Mouse (Mus musculus) heart, adult 2 months (tissue): ENCODE measurements around the gene Slfn1.
A peak's percentile ranks its signal among the peaks of the same experiment; 100 is the strongest.

ENCODE experiments used
- CTCF ChIP-seq: fragments of 200-600 bp; IDR thresholded peaks from 2 replicates; pipeline ENCODE4 v1.8.1; 2022; ENCODE audit warnings: antibody characterized with exemption, mild to moderate bottlenecking, moderate library complexity
- EP300 ChIP-seq: fragments of 200-500 bp; IDR thresholded peaks from 2 replicates; pipeline ENCODE4 v1.6.1; 2011; ENCODE audit warnings: low read depth, low read length, control low read depth; ENCODE audit not compliant: insufficient read depth
- POLR2A ChIP-seq: fragments of 200-500 bp; IDR thresholded peaks from 2 replicates; pipeline ENCODE4 v1.6.1; 2011; ENCODE audit warnings: mild to moderate bottlenecking, low read depth, low read length, control low read depth; ENCODE audit not compliant: insufficient read depth

DNA sequence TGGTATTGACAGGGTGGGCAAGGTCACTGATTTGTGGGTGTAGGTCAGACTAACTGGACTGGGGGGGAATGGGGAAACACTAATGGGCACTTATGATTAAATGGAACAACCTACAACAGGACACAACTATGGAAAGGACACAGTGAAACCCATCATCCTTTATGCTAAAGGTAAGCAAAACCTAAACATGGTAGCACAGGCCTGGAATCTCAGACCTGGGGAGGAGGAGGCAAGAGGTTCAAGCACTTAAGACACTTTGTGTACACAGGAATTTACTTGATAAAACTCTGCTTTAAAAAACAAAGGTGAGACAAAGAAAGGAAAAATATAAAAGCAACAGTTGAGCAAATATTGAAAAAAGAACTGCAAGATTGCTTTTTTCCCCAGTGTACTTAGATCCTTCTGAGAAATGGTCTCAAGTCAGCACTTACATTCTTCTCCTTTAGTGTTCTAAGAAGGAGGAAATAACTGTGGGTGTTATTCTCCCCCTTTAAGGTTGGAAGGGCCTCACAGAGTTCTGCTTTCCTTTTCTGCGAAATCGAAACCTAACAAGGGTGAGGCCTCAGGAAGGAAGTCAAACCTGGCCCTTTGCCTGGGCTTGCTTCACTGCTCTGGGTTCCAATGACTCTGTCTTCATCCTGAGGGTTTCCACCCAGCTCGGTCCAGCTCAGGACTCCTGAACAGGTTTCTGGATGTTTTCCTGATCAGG lies 38.8 kb upstream of the Slfn1 start:
- TF ChIP-seq CTCF (no peak), POLR2A (peak; percentile 51), EP300 (peak; percentile 87; the same call in 1 of the 2 replicates)
